8 mouse cellular contexts compared by ENCODE assay signal in genomic region chr11:106268326-106269059, GRCm38 (mm10). TPM values are rescaled to one million over a fixed set of nuclear protein-coding genes. Genes with fewer than 3 reads are reported as not detected.
DNase-seq lines count a peak whose midpoint lies in the region; ATAC-seq and TF ChIP-seq lines count a peak whose summit lies in the region.

No protein-coding gene starts in this region.

- no peaks in the 10 kb centered on the region for H3K9me3 ChIP-seq in limb, embryonic 15.5 days
- H3K9me3 ChIP-seq in midbrain, postnatal 0 days (ENCODE audit: low read length) = no peaks in the 10 kb centered on the region

- no peaks in the 10 kb centered on the region for H3K27me3 ChIP-seq in limb, embryonic 15.5 days
- no peaks in the 10 kb centered on the region for H3K27me3 ChIP-seq in midbrain, postnatal 0 days (ENCODE audit: insufficient read depth, low read length)

- H3K27ac ChIP-seq in limb, embryonic 15.5 days = peak overlapping the region; percentile 90
- H3K27ac ChIP-seq in midbrain, postnatal 0 days (ENCODE audit: low read depth, low read length) = peak overlapping the region; percentile 38; the same call in 1 of the 2 replicates

- peak; percentile 26; the same call in 1 of the 2 replicates for ATAC-seq in frontal cortex, adult (ENCODE audit: low TSS enrichment)
- no peak for ATAC-seq in limb, embryonic 15.5 days (ENCODE audit: insufficient number of reproducible peaks, low FRiP score, low TSS enrichment, low read depth)
- ATAC-seq in midbrain, postnatal 0 days (ENCODE audit: low FRiP score) = no peak

- no peak for DNase-seq in frontal cortex, postnatal 14 days (ENCODE audit: low spot score in 2 of 2)
- peak; percentile 48 for DNase-seq in embryo, embryonic 10 days (ENCODE audit: low spot score)
- peak; percentile 91 to 93 for DNase-seq in heart, adult 18-20 months
- DNase-seq in kidney, adult 11 months = peak; percentile 72
- DNase-seq in midbrain, postnatal 0 days (ENCODE audit: low spot score) = peak; percentile 55
- DNase-seq in urinary bladder, postnatal 36 days (ENCODE audit: low spot score in 2 of 2) = peak; percentile 86 to 94

- H3K9ac ChIP-seq in limb, embryonic 15.5 days = 0 out of 2 replicates have a peak overlapping the region, but pooled peaks have one; percentile 14
- H3K9ac ChIP-seq in midbrain, postnatal 0 days (replicated peaks; ENCODE audit: low read length, poor library complexity, severe bottlenecking) = no peak overlapping the region

- peaks cover 44% of the 10 kb centered on the region for H3K36me3 ChIP-seq in limb, embryonic 15.5 days
- H3K36me3 ChIP-seq in midbrain, postnatal 0 days (ENCODE audit: insufficient read depth, low read length) = peaks cover 33% of the 10 kb centered on the region

- peaks cover 49% of the 10 kb centered on the region for H3K4me1 ChIP-seq in limb, embryonic 15.5 days
- H3K4me1 ChIP-seq in midbrain, postnatal 0 days (ENCODE audit: insufficient read depth, low read length) = peaks cover 12% of the 10 kb centered on the region

- H3K4me2 ChIP-seq in limb, embryonic 15.5 days = peak overlapping the region; percentile 44
- no peak overlapping the region for H3K4me2 ChIP-seq in midbrain, postnatal 0 days (ENCODE audit: low read depth, low read length, poor library complexity, severe bottlenecking)

- TF ChIP-seq CTCF in midbrain, postnatal 0 days (IDR thresholded peaks at IDR 0.05) = no peak

- H3K4me3 ChIP-seq in limb, embryonic 15.5 days = peak overlapping the region; percentile 26
- no peak overlapping the region for H3K4me3 ChIP-seq in midbrain, postnatal 0 days (ENCODE audit: low read depth, low read length)

- 10% methylated on average over 8 of the region's 8 CpGs for WGBS in limb, embryonic 15.5 days
- WGBS in midbrain, postnatal 0 days = 62% methylated on average over 8 of the region's 8 CpGs

RNA-seq across cellular contexts. Expression of gene Smarcd2, which starts 4.3 kb away (rescaled TPM):
- total RNA-seq in heart, adult 18-20 months (2021) = 10 to 100 TPM; 12.3 to 19.0 TPM
- polyA plus RNA-seq in limb, embryonic 15.5 days (2015; fragmentation: Nextera tagmentation; extraction: Ambion mirVana) = 90.6 and 110 TPM in 2 replicates
- 11.7 and 27.5 TPM in 2 replicates for total RNA-seq in midbrain, postnatal 0 days (2014; rRNA removed)
- 6.8 and 7.6 TPM in 2 replicates for polyA plus RNA-seq in midbrain, postnatal 0 days (2015; fragmentation: Nextera tagmentation; extraction: Ambion mirVana)

RNA-seq across cellular contexts. Expression of gene Tcam1, which starts 8.0 kb away (rescaled TPM):
- not detected for total RNA-seq in heart, adult 18-20 months (2021)
- polyA plus RNA-seq in limb, embryonic 15.5 days (2015; fragmentation: Nextera tagmentation; extraction: Ambion mirVana) = 0.41 and 0.53 TPM in 2 replicates
- 0.22 and 0.24 TPM in 2 replicates for total RNA-seq in midbrain, postnatal 0 days (2014; rRNA removed)
- polyA plus RNA-seq in midbrain, postnatal 0 days (2015; fragmentation: Nextera tagmentation; extraction: Ambion mirVana) = 0.10 and 0.20 TPM in 2 replicates

RNA-seq across cellular contexts. Expression of gene Psmc5, which starts 12.5 kb away (rescaled TPM):
- 100 to 1,000 TPM; 109 TPM for total RNA-seq in heart, adult 18-20 months (2021)
- polyA plus RNA-seq in limb, embryonic 15.5 days (2015; fragmentation: Nextera tagmentation; extraction: Ambion mirVana) = 276 and 309 TPM in 2 replicates
- 76.1 and 88.4 TPM in 2 replicates for total RNA-seq in midbrain, postnatal 0 days (2014; rRNA removed)
- 280 and 290 TPM in 2 replicates for polyA plus RNA-seq in midbrain, postnatal 0 days (2015; fragmentation: Nextera tagmentation; extraction: Ambion mirVana)

RNA-seq across cellular contexts. Expression of gene Ftsj3, which starts 12.6 kb away (rescaled TPM):
- 10 to 100 TPM; 19.5 to 23.2 TPM for total RNA-seq in heart, adult 18-20 months (2021)
- polyA plus RNA-seq in limb, embryonic 15.5 days (2015; fragmentation: Nextera tagmentation; extraction: Ambion mirVana) = 50.8 and 52.7 TPM in 2 replicates
- 34.5 and 46.9 TPM in 2 replicates for total RNA-seq in midbrain, postnatal 0 days (2014; rRNA removed)
- polyA plus RNA-seq in midbrain, postnatal 0 days (2015; fragmentation: Nextera tagmentation; extraction: Ambion mirVana) = 27.5 and 27.9 TPM in 2 replicates

RNA-seq across cellular contexts. Expression of gene Gh, which starts 33.2 kb away (rescaled TPM):
- not detected for total RNA-seq in heart, adult 18-20 months (2021)
- polyA plus RNA-seq in limb, embryonic 15.5 days (2015; fragmentation: Nextera tagmentation; extraction: Ambion mirVana) = not detected in 2 replicates
- 1.3 TPM in 1 of 2 replicates, not detected in the other for total RNA-seq in midbrain, postnatal 0 days (2014; rRNA removed)
- not detected in 2 replicates for polyA plus RNA-seq in midbrain, postnatal 0 days (2015; fragmentation: Nextera tagmentation; extraction: Ambion mirVana)

Comparison
In these comparisons a context has a peak if more than half of its experiments do, and no peak if none do; other contexts are left out.
1. DNase-seq: peak in embryo, embryonic 10 days (single experiment), heart, adult 18-20 months (2 of 2), kidney, adult 11 months (single experiment), midbrain, postnatal 0 days (single experiment) and urinary bladder, postnatal 36 days (2 of 2); none in frontal cortex, postnatal 14 days (0 of 2).